Mouse (Mus musculus) testis, postnatal 10 days (tissue): ENCODE measurements around the gene Irs3.

Source experiments
- DNase-seq: peaks from one replicate; pipeline ENCODE4 v3.0.0; 2021; ENCODE audit warnings: low spot score

Irs3 gene

DNA sequence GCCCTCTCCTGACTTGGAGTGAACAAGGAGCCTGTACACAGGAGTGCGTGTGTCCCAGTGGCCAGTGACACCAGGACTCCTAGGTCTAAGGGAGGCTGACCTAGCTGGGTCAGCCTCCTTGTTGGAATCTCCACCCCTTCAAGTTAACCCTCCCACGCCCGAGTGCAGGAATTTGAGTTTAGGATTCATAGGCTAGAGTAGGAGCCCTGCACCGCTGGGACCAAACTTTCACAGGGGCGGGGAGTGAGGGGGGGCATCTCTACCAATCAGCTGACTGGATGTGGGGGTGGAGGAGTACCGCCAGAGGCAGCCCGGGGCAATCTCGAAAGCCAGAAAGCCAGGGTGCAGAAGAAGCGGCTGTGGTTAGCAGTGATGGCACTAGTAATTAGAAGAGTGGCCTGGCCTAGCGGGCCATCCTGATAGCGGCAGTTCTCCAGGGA, at the start of gene Irs3:
TSS of gene Irs3 (minus strand) at position 63 of the 440 bp plus-strand sequence.
- DNase-seq = no peak

- no peak for DNase-seq
These were observed 49.3 kb upstream of the Irs3 start for GRCm38 (mm10) chr5:137694796-137695195.

- DNase-seq = no peak
These were observed 46.4 kb upstream of the Irs3 start for GRCm38 (mm10) chr5:137691881-137692280.

GRCm38 (mm10) chr5:137690531-137690930, 45.0 kb upstream of the Irs3 start:
- DNase-seq = no peak

DNA sequence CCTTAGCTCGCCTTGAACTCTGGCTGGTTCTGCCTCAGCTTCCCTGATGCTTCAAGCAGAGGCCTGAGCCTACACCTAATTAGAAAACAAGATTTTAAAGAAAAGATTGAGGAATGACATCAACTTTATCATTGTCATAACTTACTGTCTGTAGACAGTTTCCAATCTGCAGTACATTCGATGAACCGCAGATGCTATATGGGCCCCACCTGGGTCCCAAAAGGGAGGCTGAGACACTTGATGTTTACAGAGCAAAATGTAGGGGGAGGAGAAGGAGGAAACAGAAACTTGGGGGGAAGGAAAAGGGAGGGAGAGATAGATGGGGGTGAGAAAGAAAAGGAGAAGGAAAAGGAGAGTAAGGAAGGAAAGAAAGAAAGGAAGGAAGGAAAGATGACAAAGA, 44.5 kb upstream of the Irs3 start:
- DNase-seq = no peak

DNA sequence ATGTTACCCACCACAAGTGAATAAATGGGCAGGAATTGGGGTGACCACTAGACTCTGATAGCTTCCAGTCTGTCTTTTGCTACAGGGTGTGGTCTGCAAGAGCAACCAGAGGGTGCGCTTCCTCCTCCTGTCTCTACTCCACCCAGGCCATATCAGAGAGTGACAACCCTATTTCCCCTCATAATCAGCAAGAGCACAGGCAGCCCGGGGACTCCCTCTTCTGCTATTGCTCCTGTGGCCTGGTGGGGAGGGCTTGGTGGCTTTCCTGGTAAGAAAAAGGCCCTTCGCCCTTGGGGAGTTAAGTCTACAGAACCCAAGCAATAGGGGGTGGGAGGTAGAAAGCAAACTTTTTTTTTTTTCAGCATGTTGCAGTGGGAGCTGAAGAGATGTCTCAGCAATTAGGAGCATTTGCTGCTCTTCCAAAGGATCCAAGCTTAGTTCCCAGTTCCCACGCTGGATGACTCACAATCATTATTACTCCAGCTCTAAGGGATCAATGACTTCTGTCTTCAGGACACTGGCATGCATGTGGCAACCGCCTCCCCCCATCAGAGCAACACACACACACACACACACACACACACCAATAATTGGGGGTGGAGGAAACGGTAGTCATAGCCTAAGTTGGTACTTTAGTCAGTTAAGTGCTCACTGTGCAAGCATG, 40.7 kb upstream of the Irs3 start:
- no peak for DNase-seq

GRCm38 (mm10) chr5:137685653-137686052, 40.1 kb upstream of the Irs3 start:
- no peak for DNase-seq

GRCm38 (mm10) chr5:137684294-137685123, 39.0 kb upstream of the Irs3 start, which contains the start of gene Agfg2:
Gene Agfg2 (minus strand): TSS chr5:137684726.
- peak; percentile 99 for DNase-seq

DNA sequence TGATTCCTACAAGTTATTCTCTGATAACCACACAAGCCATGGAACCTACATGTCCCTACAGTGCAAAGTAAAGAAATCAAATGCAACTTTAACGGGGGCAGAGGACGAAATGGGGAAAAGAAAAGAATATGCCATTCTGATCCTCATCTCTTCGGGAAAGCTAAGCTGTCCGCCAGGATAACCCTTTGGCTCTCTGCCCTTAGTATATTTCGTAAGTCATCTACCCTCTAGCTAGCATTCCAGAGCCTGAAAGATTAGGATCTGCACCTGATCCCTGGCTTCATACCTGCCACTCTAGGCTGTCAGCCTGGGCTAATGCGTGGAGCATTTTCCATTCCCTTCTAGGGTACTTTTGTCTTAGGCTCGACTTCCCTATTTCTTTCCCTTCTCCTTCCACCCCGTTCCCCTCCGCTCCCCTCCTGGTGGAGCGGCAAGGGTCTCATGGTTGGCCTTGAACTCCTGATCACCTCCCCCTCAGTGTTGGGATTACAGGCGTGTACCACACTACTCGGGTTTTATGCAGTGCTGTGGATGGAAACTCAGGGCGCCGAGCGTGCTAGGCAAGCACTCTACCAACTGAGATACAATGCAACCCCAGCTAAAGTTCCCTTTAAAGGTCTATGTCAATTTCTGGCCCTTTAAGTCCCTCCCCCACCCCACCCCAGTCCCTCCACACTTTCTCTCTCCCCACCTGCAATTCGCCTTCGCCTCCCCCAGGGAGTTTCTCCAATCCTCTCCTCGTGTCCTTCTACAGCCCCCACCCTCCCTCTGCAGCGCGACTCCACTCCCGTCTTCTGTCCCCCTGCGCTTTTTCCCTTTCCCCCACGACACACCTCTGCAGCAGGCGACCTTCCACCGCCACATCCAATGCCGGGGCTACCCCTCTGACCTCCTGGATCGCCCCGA, 38.1 kb upstream of the Irs3 start:
- peak; percentile 55 for DNase-seq

- DNase-seq = no peak
These were observed 37.0 kb upstream of the Irs3 start for GRCm38 (mm10) chr5:137682526-137682925.

GRCm38 (mm10) chr5:137679726-137680125, 34.2 kb upstream of the Irs3 start:
- no peak for DNase-seq

DNA sequence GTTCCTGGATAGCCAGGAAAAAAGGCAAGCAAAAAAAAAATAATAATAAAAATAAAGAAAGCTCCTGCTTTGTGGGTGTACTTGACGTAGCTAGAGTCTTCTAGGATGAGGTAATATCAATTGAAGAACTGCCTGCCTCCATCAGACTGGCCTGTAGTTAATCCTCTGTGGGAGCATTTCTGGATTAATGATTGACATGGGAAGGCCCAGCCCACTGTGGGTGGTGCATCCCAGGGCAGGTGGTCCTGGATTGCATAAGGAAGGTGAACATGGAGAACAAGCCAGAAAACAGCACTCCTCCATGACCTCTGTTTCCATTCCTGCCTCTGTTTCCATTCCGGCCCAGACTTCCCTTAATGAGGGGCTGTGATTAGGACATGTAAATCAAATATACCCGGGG, 33.2 kb upstream of the Irs3 start:
- no peak for DNase-seq

DNA sequence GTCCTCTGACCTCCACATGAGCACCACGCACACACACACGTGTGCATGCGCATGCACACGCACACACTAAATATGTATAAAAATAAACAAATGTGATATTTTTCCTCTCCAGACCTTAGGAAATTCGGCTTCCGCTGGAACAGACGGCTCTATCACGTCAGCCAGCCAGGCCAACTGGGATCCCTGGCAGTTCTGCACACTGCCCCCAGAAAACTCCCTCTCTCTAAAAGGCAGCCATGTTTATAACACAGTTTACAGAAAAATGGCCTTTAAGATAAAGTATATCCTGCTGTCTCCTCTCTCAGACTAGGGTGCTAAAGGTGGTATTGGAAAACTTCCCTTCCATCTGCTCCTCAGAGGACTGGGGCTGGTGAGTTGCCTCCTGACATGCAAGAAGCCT, 32.3 kb upstream of the Irs3 start:
- no peak for DNase-seq

DNA sequence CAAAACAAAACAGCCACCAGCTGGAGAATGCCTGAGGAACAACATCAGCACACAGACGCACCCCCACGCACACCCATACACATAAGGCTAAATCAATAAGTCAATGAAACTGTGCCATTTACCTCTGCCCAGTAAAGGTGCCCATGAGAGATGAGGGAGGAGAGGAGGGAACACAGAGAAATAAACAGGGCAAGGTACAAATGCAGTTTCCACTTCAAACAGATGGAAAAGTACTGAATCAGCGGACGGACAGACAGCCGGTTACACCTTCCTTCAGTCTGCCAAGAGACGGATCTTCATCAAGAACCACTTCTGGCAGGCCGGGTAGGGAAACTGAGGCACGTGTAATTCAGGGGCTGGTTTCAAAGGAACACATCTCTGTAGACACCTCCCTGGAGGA, 29.3 kb upstream of the Irs3 start:
- DNase-seq = no peak

DNA sequence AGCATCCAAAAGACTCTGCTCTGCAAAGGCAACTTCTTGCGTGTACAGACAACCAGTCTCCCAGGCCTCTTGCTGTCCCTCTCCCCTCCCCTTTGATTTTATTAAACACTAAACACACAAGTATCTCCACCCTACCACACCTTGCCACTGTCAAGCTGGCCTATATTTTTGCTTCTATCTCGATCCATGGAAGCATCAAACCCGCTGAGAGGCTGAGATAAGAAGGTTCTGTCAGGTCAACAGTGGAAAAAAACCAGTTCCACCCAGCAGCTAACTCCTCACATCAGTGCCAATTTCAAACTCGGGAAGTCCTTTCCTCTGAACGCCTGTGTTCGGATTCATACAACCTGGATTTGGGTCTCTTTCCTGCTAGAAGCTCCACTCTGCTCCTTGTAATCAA, 27.5 kb upstream of the Irs3 start:
- DNase-seq = no peak

GRCm38 (mm10) chr5:137672361-137672760, 26.8 kb upstream of the Irs3 start:
- DNase-seq = no peak

DNA sequence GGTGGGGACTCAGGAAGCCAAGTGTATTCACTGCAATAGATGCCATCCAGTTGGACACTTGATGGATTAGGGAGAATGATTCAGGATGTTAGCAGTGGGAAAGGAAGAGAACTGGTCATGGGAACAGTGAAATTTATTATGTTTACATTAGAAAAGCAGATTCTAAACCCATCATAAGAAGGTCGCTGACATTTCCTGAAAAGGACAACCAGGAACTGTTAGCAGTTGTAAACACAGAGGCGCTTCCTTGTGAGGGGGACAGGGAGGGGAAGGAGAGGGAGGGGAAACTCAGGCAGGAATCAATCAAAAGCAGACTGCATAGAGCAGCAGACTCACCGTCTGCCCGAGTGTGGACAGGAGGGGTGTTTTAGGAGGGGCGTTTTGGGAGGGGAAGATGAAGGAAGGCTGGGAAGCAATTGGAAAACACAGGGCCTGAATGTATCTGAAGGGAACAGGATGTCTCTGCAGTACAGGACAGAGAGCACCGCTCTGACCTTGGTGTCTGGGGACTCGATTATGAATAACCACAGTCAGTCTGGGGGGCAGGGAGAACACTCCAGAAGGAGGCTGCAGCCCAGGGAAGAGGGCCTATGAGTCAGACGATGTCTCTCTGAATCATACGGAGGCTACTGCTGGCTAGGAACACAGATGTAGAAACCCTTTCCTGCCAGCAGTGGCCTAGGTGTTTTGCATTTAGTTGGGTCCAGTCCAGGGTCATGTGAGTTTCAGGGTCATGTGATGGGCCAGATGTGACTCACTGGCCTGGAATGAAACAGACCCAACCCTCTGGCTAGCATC, 26.1 kb upstream of the Irs3 start:
- peak; percentile 76 for DNase-seq

- DNase-seq = no peak
These were observed 24.7 kb upstream of the Irs3 start for GRCm38 (mm10) chr5:137670240-137670639.

- no peak for DNase-seq
These were observed 23.5 kb upstream of the Irs3 start for GRCm38 (mm10) chr5:137668971-137669370.

DNA sequence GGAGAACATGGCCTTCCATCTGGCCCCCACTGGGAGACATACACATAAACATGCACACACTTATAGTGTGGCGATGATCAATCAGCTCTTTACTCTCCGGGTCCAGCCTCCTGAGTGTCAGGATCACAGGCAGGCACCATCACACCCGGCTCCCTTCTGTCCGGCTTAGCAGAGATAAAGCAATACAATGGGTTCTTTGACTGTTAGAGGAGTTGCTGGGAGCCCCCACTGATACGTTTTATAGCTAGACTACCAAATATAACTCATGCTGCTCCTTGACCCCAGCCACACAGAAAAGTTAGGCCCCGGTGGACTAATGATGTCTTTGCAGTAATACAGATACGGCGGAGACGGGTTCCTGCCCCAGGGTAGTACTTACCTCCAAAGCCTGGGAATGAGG, 17.5 kb upstream of the Irs3 start:
- no peak for DNase-seq

DNA sequence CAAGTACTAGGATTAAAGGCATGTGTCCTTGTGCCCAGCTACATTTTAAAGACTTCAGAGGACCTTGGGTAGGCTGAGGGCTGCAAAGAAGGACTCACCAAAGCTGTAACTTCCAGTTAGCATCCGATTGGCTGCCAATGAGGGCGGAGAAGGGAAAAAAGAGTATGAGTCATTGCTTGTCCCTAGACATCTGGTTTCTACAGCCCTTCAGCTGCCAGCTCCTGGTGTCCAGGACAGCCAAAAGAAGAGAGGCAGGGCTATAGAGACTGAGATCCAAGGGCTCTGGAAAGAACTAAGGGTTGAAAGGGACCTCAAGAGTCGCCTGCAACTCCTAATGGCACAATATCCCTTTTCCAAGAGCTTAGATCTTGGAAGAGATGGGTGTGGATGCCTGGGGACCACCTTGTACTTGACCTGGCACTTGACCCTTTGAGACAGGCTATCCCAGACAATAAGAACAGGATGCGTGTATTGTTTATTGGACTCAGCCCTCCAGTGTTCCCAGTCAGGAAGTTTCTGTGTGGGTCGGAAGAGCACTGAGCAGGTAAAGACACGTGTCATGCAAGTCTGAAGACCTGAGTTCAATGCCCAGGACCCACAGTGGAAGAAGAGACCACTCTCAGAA, 14.7 kb upstream of the Irs3 start:
- no peak for DNase-seq
